Mouse (Mus musculus): ENCODE measurements around the gene Itga11. TPM values are rescaled to one million over a fixed set of nuclear protein-coding genes. Genes with fewer than 3 reads are reported as not detected.
"Not testable (repeated sequence)": the region's sequence is repeated elsewhere in the genome, so short reads cannot be mapped to it uniquely, and the experiment has no call there.

Itga11 gene
- polyA plus RNA-seq, 1 experiment from 2014 or later, result 0.08 TPM

- ATAC-seq (ENCODE audit: low read depth) (no peak), DNase-seq (no peak)
- no peak overlapping the region for H3K27ac ChIP-seq
- WGBS (ENCODE audit: insufficient replicate concordance), result 67% methylated on average over 3 of the region's 3 CpGs
- H3K4me2 ChIP-seq, result no peak overlapping the region
- no peaks in the 10 kb centered on the region for H3K27me3 ChIP-seq
- H3K36me3 ChIP-seq, result no peaks in the 10 kb centered on the region
- no peak overlapping the region for H3K4me3 ChIP-seq (replicated peaks)
- H3K4me1 ChIP-seq (replicated peaks), result no peaks in the 10 kb centered on the region
- no peaks in the 10 kb centered on the region for H3K9me3 ChIP-seq (replicated peaks)
- H3K9ac ChIP-seq, result no peak overlapping the region
Measured at GRCm38 (mm10) chr9:62658016-62658415, 19.6 kb upstream of the Itga11 start.

- DNase-seq, result no peak
- Histone ChIP-seq H3K4me3 (replicated peaks) (no peak overlapping the region), H3K9me3 (replicated peaks) (no peaks in the 10 kb centered on the region), H3K4me2 (no peak overlapping the region), H3K27ac (no peak overlapping the region), H3K4me1 (replicated peaks) (no peaks in the 10 kb centered on the region), H3K9ac (no peak overlapping the region), H3K36me3 (no peaks in the 10 kb centered on the region), H3K27me3 (no peaks in the 10 kb centered on the region)
- 52% methylated on average over 4 of the region's 4 CpGs for WGBS (ENCODE audit: insufficient replicate concordance)
- no peak for ATAC-seq (ENCODE audit: low read depth)
Measured at GRCm38 (mm10) chr9:62659026-62659425, 18.6 kb upstream of the Itga11 start.

- 74% methylated on average over 9 of the region's 9 CpGs for WGBS (ENCODE audit: insufficient replicate concordance)
- not testable (repeated sequence) for H3K4me2 ChIP-seq; H3K27ac ChIP-seq; DNase-seq; H3K4me1 ChIP-seq (replicated peaks); ATAC-seq (ENCODE audit: low read depth); H3K9ac ChIP-seq; H3K36me3 ChIP-seq; H3K9me3 ChIP-seq (replicated peaks); H3K4me3 ChIP-seq (replicated peaks); H3K27me3 ChIP-seq
Measured at GRCm38 (mm10) chr9:62660971-62661370, 16.7 kb upstream of the Itga11 start.

- ATAC-seq (ENCODE audit: low read depth) (no peak), DNase-seq (no peak)
- Histone ChIP-seq H3K4me1 (replicated peaks) (no peaks in the 10 kb centered on the region), H3K4me3 (replicated peaks) (no peak overlapping the region), H3K27me3 (no peaks in the 10 kb centered on the region), H3K4me2 (no peak overlapping the region), H3K9me3 (replicated peaks) (no peaks in the 10 kb centered on the region), H3K27ac (no peak overlapping the region), H3K36me3 (no peaks in the 10 kb centered on the region), H3K9ac (no peak overlapping the region)
- WGBS (ENCODE audit: insufficient replicate concordance), result 45% methylated on average over 2 of the region's 2 CpGs
Measured at GRCm38 (mm10) chr9:62663443-62663842, 14.2 kb upstream of the Itga11 start.

GRCm38 (mm10) chr9:62664115-62664725 is 13.4 kb upstream of the Itga11 start:
- Histone ChIP-seq H3K27me3 (no peaks in the 10 kb centered on the region), H3K4me2 (no peak overlapping the region), H3K9me3 (replicated peaks) (no peaks in the 10 kb centered on the region), H3K27ac (no peak overlapping the region), H3K36me3 (no peaks in the 10 kb centered on the region), H3K9ac (no peak overlapping the region), H3K4me1 (replicated peaks) (no peaks in the 10 kb centered on the region), H3K4me3 (replicated peaks) (no peak overlapping the region)
- ATAC-seq (ENCODE audit: low read depth) (no peak), DNase-seq (no peak)
- WGBS (ENCODE audit: insufficient replicate concordance), result 61% methylated on average over 10 of the region's 10 CpGs

- WGBS (ENCODE audit: insufficient replicate concordance), result 56% methylated on average over 4 of the region's 4 CpGs
- no peak overlapping the region for H3K4me2 ChIP-seq
- DNase-seq (no peak), ATAC-seq (ENCODE audit: low read depth) (no peak)
- no peaks in the 10 kb centered on the region for H3K4me1 ChIP-seq (replicated peaks)
- H3K36me3 ChIP-seq, result no peaks in the 10 kb centered on the region
- H3K9ac ChIP-seq, result no peak overlapping the region
- H3K4me3 ChIP-seq (replicated peaks), result no peak overlapping the region
- no peak overlapping the region for H3K27ac ChIP-seq
- H3K9me3 ChIP-seq (replicated peaks), result no peaks in the 10 kb centered on the region
- no peaks in the 10 kb centered on the region for H3K27me3 ChIP-seq
Measured at GRCm38 (mm10) chr9:62665892-62666291, 11.7 kb upstream of the Itga11 start.

GRCm38 (mm10) chr9:62668503-62668902 is 9.1 kb upstream of the Itga11 start:
- Histone ChIP-seq H3K9ac (no peak overlapping the region), H3K36me3 (no peaks in the 10 kb centered on the region), H3K4me3 (replicated peaks) (no peak overlapping the region), H3K4me2 (no peak overlapping the region), H3K9me3 (replicated peaks) (no peaks in the 10 kb centered on the region), H3K27ac (no peak overlapping the region), H3K27me3 (no peaks in the 10 kb centered on the region), H3K4me1 (replicated peaks) (no peaks in the 10 kb centered on the region)
- DNase-seq (no peak), ATAC-seq (ENCODE audit: low read depth) (no peak)
- WGBS (ENCODE audit: insufficient replicate concordance), result 68% methylated on average over 4 of the region's 4 CpGs

GRCm38 (mm10) chr9:62673241-62673640 is 4.4 kb upstream of the Itga11 start:
- Histone ChIP-seq H3K27me3 (peaks cover 26% of the 10 kb centered on the region), H3K4me3 (replicated peaks) (no peak overlapping the region), H3K9me3 (replicated peaks) (no peaks in the 10 kb centered on the region), H3K4me2 (no peak overlapping the region), H3K9ac (no peak overlapping the region), H3K27ac (no peak overlapping the region), H3K36me3 (no peaks in the 10 kb centered on the region), H3K4me1 (replicated peaks) (no peaks in the 10 kb centered on the region; the same call in 1 of the 2 replicates)
- DNase-seq (no peak), ATAC-seq (ENCODE audit: low read depth) (no peak)
- WGBS (ENCODE audit: insufficient replicate concordance), result 66% methylated on average over 7 of the region's 7 CpGs

- Histone ChIP-seq H3K36me3 (no peaks in the 10 kb centered on the region), H3K27ac (no peak overlapping the region), H3K4me3 (replicated peaks) (no peak overlapping the region), H3K27me3 (peaks cover 43% of the 10 kb centered on the region), H3K9ac (no peak overlapping the region), H3K9me3 (replicated peaks) (no peaks in the 10 kb centered on the region), H3K4me2 (no peak overlapping the region), H3K4me1 (replicated peaks) (no peaks in the 10 kb centered on the region; the same call in 1 of the 2 replicates)
- ATAC-seq (ENCODE audit: low read depth) (no peak), DNase-seq (no peak)
- 67% methylated on average over 1 of the region's 1 CpGs for WGBS (ENCODE audit: insufficient replicate concordance)
Measured at GRCm38 (mm10) chr9:62675172-62675571, 2.5 kb upstream of the Itga11 start.

- Histone ChIP-seq H3K4me3 (replicated peaks) (peak overlapping the region; percentile 40; the same call in 1 of the 2 replicates), H3K36me3 (no peaks in the 10 kb centered on the region), H3K9me3 (replicated peaks) (no peaks in the 10 kb centered on the region), H3K9ac (no peak overlapping the region), H3K4me1 (replicated peaks) (no peaks in the 10 kb centered on the region; the same call in 1 of the 2 replicates), H3K27me3 (peaks cover 49% of the 10 kb centered on the region), H3K4me2 (peak overlapping the region; percentile 50), H3K27ac (no peak overlapping the region)
- 9% methylated on average over 22 of the region's 22 CpGs for WGBS (ENCODE audit: insufficient replicate concordance)
- DNase-seq, result no peak
- ATAC-seq (ENCODE audit: low read depth), result no peak
Measured at GRCm38 (mm10) chr9:62678550-62679155, 1.0 kb downstream of the Itga11 start.

- Histone ChIP-seq H3K9me3 (replicated peaks) (no peaks in the 10 kb centered on the region), H3K4me3 (replicated peaks) (no peak overlapping the region), H3K36me3 (no peaks in the 10 kb centered on the region), H3K9ac (no peak overlapping the region), H3K27ac (no peak overlapping the region), H3K4me1 (replicated peaks) (no peaks in the 10 kb centered on the region; the same call in 1 of the 2 replicates), H3K4me2 (no peak overlapping the region), H3K27me3 (peaks cover 49% of the 10 kb centered on the region)
- whole genome bisulfite sequencing (ENCODE audit: insufficient replicate concordance), result 43% methylated on average over 4 of the region's 4 CpGs
- ATAC-seq (ENCODE audit: low read depth), result no peak
- no peak for DNase-seq
Measured at GRCm38 (mm10) chr9:62679398-62679797, 1.8 kb downstream of the Itga11 start.

GRCm38 (mm10) chr9:62684311-62684710 is 6.7 kb downstream of the Itga11 start:
- no peak for ATAC-seq (ENCODE audit: low read depth)
- Histone ChIP-seq H3K27ac (no peak overlapping the region), H3K4me1 (replicated peaks) (no peaks in the 10 kb centered on the region), H3K9me3 (replicated peaks) (no peaks in the 10 kb centered on the region), H3K4me3 (replicated peaks) (no peak overlapping the region), H3K27me3 (peaks cover 15% of the 10 kb centered on the region), H3K36me3 (no peaks in the 10 kb centered on the region), H3K4me2 (no peak overlapping the region), H3K9ac (no peak overlapping the region)
- no peak for DNase-seq
- WGBS (ENCODE audit: insufficient replicate concordance), result 69% methylated on average over 7 of the region's 7 CpGs

All from liver, embryonic 13.5 days (tissue).